Mouse (Mus musculus) ES-E14 (cell line): ENCODE measurements around the gene Rasgef1b.

ENCODE experiments used
- CHD2 ChIP-seq: IDR thresholded peaks from 2 replicates; pipeline ENCODE4 v1.6.1; 2014; ENCODE audit warnings: mild to moderate bottlenecking, low read depth, low read length, inconsistent platforms
- HCFC1 ChIP-seq: IDR thresholded peaks from 2 replicates; pipeline ENCODE4 v1.6.1; 2012; ENCODE audit warnings: low read length, inconsistent platforms, borderline replicate concordance; ENCODE audit not compliant: insufficient read depth
- MAFK ChIP-seq: IDR thresholded peaks from 2 replicates; pipeline ENCODE4 v1.6.1; 2014; ENCODE audit warnings: mild to moderate bottlenecking, low read depth, low read length, inconsistent platforms; ENCODE audit not compliant: insufficient read depth
- ZC3H11A ChIP-seq: IDR thresholded peaks from 2 replicates; pipeline ENCODE4 v1.6.1; 2012; ENCODE audit warnings: low read depth, mild to moderate bottlenecking, inconsistent platforms, low read length, borderline replicate concordance
- ZNF384 ChIP-seq: IDR thresholded peaks from 2 replicates; pipeline ENCODE4 v1.6.1; 2012; ENCODE audit warnings: low read depth, low read length, inconsistent platforms

DNA sequence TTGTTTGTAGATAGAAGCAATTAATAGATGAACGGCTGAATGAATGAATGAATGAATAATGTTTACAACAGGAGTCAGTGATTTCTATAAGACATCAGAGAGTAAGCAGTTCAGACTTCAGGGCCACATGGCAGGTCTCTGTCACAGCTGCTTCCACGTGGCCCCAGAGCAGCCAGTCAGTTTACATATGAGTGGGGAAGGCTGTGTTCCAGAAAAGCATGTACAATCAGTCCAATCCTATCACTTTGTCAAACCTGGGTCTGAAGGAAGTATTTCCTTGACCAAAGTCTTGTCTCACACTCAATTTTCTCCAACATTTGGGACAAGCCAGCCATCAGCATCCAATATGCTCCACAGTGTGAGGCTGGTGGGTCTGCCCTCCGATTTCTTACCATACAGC, 278.4 kb downstream of the Rasgef1b start:
- TF ChIP-seq ZNF384 (no peak), CHD2 (no peak), HCFC1 (no peak), MAFK (no peak), ZC3H11A (no peak)
